Mouse (Mus musculus) CD4-positive, CD25-positive, alpha-beta regulatory T cell, adult 2 months (primary cell): ENCODE measurements around the gene Rnft2.

Experiments
- DNase-seq: peaks from one replicate; pipeline ENCODE4 v3.0.0-alpha.2; 2012; ENCODE audit warnings: low read depth, low spot score

Gene Rnft2

DNA sequence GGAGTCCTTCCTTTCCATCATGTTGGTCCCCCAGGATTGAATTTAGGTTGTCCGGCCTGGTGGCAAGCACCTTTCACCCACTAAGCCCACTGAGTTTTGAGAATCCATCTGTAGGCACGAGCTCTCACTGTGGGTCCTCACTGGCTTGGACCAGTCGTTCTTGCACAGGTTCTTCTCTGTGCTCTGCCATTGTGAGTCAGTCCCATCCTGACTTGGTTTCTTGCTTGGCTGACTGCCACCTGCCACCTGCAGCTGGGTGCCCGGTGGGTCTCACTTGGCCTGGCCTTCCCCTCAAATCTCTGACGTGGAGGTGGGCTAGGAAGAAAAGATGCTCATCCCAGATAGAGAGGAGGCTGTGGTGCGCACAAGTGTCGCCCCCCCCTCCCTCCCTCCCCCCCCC is 6.1 kb upstream of the Rnft2 start:
- DNase-seq, result no peak

DNA sequence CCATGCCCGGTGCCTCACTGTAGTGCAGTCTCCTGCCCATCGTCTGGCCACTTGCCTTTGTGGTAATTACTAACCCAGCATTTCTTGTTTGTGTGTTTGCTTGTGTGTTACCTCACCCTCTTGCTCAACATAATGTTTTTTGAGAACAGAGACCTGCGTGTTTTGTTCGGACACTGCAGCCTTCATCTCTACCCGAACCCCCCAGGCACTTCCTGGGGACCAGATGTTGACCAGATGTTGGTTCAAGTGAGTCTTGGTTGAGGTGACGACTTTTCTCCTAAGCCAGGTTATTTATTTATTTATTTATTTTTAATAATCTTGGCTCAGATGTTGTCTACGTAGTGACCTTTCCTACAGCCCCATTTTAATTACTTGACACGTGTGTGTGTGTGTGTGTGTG is 2.5 kb upstream of the Rnft2 start:
- DNase-seq, result no peak

DNA sequence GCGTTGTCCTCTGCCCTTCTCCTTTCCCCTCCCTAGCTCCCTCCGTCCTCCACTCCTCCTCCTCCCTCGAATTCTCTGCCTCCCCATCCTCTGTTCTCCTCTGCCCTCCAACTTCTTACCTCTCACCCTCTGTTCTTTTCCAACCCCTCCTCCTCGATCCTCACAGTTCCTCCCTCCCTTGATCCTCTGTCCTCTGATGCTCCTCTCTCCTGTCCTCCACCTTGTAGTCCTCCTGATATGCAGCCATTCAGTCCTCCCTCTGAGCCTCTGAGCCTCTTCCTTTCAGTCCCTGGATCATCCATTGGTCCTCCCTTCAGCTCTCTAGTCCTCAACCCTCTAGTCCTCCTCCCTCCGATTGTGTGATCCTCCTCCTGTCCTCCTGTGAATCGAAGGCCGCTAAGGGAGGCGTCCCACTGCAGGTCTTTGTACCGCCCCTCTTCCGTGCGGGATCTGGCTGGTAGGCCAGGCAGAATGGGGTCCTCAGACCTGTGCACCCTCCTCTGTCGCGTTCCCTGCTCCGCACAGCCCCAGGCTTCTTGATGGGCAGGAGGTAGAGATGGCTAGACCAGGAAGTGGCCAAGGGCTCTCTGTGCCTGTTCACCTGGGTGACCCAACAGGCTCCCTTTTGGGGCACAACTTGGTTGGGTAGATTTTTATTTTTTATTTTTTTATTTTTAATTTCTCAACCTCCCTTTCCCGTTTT is 841 bp upstream of the Rnft2 start:
- DNase-seq, result peak; percentile 30

DNA sequence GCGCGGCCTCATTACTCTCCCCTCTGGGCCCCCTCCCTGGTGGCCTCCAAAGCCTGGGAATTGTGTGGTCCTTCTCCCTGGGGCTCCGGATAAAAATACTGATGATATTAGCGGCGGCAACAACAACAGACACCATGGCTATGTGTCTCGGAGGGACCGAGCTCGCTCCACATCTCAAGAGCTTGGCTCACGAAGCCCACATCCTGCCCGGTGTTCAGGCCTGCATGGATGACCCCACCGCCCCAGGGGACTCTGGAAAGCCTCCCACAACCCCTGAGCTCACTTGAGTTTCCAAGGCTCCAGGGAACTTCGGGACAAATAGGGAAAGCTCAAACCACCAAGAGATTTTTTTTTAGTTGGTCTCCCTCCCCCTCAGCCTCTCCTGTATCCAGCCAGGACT is 5.2 kb downstream of the Rnft2 start:
- DNase-seq, result no peak

DNA sequence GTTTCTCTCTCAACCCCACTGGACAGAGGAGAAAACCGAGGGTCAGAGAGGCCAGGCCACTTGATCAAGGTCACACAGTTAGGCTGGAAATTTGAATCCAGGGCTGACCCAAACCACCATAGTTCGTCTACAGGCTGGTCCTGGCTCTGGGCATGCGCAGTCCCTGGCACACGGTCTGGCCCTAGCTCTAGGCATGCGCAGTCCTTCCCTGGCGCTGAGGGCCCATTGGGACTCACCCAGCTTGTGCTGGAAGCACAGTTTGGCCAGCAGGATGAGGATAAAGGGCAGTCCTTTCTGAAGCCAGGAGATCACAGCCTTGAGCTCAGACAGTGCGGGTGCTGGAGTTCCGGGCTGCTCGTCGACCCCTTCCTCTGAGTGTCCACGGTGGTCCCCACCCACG is 8.0 kb downstream of the Rnft2 start:
- DNase-seq, result no peak

DNA sequence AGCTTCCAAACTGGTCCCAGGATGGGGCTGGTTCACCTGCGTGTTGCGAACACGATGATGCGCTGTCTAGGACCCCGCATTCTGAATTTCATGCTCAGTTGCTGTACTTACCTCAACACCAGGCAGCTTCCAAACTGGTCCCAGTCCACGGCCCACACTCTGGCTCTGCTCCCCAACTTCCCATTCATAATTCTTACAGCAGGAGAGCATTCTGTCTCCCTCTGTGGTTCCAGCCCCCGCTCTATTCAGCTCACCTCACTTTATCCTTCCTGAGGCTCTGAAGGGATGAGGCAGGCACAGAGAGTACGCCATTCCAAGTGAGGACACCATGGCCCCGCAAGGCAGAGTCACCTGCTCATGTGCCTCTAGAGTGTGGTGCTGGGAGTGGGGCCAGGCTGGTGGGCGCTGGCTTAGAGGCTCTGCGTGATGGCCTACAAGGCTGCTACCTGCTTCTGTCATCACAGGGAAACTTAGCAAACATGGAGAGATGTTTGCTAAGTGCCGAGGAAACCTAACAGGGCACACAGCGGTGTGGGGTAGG is 14.8 kb downstream of the Rnft2 start:
- DNase-seq, result no peak

DNA sequence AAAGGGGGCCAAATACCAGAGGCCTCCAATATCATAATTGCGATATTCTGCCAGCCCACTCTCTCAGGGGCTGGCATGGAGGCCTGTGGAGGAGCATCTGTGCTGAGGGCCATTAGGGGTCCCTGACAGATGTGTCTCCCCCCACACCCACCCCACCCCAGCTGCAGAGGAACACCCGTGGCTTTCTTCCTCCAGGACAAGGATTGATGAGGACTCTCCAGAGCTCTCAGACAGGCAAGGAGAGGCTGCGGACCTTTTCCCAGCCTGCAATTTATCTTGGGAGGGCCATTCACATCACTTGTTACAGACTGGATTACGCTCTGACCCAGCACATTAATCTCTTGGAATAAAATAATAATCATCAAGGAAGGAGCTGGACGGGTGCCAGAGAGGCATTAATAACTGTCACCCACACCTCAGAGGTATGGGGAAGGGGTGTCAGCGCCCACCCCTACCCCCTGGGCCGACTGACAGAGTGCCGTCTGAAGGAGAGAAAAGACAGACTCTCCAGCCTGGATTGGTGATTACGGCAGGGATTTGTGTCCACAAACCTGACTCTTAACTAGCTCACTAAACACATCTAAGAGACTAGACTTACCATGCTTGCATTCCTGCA is 21.7 kb downstream of the Rnft2 start:
- no peak for DNase-seq

DNA sequence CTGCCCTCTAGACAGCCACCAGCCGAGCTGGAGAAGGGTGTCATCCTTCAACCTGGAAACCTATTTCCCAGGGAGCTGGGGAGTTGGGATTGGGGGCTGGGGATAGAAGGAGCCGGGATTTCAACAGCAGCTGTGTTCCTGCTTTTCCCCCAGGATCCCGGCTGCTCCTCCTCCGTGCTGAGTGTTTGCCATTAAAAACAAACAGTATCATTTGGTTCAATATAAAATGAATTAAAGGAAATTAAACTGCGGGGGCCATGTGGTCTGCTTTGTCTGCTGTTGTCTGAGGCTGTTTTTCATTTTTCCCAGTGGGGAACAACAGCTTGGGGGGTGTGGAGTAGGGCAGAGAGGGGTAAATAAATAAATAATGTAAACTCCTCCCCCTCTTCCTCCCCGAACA is 27.5 kb downstream of the Rnft2 start:
- no peak for DNase-seq

DNA sequence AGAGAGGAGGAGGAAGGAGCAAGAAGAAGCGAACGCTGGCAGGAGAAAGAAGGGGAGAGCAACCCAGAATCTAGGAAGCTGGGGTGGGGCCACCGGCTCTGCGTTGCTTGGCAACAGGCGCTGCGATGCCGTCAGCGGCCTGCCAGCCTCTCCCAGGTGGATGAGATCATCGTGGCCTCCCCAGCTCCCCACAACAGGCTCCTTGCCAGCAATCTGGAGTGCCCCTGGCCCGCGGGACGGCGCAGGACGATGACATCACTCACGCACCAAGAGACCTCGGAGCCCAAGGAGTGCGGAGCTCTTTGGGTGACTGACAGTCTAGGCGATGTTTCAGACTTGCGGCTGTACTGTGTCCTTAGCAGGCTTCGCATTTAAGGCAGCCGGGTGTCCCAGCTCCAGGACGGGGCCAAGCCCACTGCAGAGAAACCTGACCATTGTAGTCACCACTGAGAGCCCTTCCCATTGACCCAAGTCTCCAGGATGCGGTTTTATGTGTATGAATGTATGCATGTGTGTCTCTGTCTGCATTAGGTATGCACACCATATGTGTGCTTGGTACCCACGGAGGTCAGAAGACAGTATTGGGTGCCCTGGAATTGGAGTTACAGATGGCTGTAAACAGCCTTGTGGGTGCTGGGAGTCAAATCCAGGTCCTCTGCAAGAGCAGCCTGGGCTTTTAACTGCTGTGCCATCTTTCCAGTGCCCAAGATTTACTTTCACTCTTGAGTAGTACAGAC is 30.3 kb downstream of the Rnft2 start:
- DNase-seq, result peak; percentile 26

DNA sequence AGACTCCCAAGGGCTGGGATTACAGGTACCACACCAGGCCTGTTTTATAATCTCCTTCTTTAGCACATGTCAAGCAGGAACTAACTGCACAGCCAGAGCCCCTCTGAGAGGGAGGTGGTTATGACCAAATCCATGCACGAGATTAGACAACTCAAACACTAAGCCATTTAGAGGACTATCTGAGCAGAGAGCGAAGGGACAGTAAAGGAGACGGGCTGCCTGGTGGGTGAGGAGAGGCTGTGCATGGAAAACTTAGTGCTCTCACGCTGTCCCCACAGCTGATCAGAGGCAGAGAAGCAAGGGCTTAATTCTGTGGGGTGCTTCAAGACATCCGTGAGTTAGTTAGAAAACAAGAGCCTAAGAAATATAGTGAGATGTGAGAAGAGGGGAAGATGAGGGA is 30.9 kb downstream of the Rnft2 start:
- no peak for DNase-seq

DNA sequence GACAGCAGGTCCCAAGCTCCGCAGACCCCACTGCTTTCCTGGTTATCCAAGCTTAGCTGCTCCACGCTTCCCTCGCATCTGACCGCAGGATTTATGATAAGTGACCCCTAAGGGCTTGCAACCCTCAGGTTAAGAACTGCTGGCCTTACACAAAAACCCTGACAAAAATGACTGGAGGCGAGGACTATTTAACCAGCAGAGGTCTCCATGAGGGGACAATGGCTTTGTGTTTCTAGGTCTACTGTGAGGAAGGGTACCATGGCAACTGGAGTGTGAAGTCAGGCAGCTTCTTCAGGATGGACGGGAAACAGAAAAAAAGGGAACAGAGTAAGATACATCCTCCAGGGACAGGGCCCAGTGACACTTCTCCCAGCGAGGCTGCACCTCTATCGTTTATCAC is 39.1 kb downstream of the Rnft2 start:
- DNase-seq, result no peak

DNA sequence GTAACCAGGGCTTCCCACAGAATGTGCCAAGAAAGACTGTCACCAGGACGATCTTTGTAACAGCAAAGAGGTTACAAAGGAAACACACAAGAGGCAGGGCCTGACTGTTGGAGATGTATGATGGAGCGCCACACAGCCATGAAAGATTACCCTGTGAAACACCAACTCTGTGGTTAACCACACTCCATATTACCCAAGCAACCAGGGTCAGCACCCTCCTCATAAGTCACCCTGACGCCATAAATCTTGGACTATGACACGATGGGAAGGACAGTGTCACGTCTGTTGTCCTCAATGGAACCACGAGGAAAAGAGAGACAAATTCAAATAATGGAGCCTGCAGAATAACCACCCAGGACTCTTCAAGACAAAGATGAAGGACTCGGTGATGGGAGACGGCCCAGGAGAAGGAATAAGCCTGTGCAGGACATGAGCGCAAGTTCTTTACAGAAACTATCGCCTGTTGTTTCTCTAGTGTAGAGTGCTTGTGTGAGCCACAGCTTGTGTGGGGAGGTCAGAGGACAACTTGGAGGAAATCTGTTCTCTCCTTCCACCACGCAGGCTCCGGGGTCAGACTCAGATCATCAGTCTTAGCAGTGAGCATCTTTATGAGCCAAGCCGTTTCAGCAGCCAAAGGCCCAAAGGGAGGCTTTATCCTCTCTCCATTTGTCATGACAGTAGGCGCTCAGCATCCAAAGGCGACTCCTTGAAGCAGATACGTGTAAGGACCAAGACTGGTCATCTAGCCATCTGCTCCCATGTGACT is 40.1 kb downstream of the Rnft2 start:
- no peak for DNase-seq

DNA sequence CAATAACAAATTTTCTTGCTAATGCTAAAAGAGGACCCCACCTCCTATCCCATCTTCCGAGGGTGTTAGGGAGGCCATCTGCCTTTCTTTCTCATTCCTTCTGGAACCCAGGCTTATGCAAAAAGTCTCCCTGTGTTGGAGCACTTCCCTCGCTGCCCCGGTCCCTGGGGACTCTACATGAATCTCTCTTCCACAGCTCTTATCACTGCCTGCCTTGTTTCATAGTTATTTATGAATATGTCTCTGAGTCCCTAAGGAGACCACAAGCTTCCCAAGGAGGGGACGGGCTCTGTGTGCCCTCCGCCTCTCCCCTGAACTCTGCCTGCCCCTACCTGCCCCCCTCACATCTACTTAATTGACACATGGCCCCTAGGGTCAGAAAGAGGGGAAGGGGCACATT is 45.2 kb downstream of the Rnft2 start:
- no peak for DNase-seq

DNA sequence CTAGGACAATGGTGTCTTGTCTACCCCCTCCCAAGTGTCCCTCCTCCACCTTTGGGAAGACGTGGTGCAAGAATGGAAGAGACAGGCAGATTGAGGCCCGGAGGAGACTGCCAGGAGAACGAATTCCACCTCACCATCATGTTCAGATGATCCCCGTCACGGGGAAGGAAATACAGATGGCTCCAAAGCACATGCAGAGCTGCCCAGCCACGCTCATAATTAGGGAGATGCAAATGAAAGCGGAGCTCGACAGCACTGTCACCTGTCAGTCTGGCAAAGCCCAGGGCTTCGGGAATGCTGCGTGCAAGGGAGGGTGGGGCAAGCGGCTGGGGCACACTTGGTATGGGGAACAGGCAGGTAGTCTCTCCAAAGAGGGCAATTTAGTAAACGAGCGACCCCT is 47.5 kb downstream of the Rnft2 start:
- no peak for DNase-seq

DNA sequence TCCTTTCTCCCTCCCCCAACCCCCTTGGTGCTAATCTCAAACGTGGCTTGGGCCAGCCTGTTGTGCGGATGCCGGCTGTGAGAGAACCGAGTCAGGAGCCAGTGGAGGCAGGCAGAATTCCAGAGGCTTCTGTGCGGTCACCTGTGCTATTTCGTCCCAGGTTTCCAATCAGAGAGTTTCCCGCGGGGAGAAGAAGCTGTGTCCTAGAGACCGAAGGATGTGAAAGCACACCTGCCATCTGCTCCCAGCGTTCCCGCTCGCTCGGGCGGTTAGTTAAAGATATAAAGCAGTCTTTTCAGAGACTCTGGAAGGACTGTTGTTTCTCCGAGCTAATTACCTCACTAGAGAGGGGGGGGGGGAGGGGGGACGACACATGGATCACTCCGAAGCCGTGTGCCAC is 52.7 kb downstream of the Rnft2 start:
- DNase-seq, result no peak

DNA sequence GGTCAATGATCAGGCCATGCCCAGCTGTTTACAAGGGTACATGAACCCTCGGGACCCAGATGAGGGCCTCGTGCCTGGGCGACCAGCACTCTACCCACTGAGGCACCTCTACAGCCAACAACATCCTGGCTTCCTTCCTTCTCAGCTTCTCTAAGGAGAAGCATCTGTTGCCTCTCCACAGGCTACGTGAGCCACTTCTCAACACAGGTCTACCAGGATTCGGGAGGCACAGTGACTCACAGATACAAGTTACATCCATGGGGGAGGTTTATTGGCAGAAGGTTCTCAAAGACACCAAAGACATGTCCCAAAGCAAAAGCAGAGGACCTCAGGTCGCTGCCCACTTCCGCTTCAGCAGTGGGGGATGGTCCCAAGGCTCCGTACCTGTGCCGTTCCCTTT is 54.4 kb downstream of the Rnft2 start:
- DNase-seq, result no peak

DNA sequence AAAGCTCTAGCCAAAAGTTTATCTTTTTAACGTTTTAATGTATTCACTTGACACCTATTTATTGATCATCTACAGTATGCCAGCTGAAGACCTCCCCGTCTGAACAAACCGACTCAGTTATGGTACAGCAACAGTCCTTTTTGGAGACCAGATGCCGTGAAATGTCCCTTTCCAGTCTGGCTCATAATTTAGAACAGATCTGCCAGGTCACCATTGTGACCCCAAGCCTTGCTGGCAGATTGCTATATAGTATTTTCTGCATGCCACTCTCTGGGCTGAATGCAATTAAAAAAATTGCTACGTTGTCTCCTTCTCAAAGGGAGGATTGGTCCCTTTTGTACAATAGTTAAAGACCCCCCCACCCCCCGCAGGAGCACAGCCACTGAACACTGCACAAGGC is 56.6 kb downstream of the Rnft2 start:
- no peak for DNase-seq

DNA sequence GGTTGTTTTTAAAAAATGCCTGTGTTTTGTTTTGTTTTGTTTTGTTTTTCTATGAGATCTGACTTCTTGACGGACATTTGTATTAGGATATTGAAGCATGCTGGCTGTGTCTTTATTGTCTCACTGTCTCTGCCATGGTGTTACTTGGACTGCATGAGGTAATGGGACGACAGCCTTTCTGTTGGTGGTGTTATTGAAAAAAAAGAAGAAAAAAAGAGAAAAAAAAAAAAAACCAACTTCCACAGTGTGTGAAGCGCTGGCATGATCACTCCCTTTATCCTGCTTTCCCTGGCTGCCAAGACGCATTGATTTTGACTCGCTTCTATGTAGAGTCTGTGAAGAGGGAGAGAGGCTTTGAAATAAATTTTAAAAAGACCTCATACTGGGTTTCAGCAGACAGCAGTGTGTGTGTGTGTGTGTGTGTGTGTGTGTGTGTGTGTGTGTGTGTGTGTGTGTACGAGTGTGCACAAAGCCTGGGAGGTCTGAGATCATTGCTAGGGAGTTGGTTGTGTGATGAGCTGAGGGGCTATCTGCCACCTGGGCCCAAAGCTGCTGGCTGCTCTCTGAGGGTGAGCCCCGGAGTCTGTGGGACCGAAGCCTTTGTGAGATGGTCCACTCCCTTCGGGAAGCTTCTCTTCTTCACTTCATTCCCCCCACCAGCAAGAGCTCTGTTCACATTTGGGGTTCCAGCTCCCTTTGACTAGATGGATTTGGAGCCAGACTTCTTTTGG is 57.8 kb downstream of the Rnft2 start:
- no peak for DNase-seq

DNA sequence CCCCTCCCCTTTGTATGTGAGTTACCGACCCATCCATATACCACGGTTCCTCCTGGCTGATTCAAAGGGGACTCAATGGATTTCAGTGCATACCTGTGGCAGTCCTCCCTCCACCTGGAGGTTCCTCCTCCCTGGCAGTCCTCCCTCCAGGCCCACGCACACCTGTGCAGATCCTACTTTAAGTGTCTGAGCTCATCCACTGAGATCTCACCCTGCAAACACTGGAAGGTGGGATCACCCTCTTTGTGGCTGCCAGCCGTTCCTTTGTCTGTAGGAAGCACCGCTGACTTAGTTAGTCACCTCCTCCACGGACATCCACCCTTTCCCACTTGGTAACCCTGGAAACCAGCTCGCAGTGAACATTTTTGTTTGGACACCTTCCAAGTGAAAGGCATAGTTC is 67.3 kb downstream of the Rnft2 start:
- DNase-seq, result no peak

DNA sequence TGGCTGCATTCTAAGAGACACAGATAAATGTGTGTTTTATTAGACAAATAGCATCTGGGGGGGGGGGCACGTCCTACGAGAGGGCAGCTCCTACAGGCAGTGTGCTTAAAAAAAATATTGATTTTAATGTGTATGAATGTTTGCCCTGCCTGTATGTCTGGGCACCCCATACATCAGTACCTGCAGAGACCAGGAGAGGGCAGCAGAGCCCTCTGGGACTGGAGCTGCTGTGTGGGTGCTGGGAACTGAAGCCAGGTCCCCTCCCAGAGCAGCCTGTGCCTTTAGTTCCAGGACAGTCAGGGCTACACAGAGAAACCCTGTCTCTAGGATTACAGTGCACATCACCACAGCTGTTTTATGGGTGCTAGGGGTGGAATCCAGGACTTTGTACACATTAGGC is 69.8 kb downstream of the Rnft2 start:
- DNase-seq, result peak; percentile 33

DNA sequence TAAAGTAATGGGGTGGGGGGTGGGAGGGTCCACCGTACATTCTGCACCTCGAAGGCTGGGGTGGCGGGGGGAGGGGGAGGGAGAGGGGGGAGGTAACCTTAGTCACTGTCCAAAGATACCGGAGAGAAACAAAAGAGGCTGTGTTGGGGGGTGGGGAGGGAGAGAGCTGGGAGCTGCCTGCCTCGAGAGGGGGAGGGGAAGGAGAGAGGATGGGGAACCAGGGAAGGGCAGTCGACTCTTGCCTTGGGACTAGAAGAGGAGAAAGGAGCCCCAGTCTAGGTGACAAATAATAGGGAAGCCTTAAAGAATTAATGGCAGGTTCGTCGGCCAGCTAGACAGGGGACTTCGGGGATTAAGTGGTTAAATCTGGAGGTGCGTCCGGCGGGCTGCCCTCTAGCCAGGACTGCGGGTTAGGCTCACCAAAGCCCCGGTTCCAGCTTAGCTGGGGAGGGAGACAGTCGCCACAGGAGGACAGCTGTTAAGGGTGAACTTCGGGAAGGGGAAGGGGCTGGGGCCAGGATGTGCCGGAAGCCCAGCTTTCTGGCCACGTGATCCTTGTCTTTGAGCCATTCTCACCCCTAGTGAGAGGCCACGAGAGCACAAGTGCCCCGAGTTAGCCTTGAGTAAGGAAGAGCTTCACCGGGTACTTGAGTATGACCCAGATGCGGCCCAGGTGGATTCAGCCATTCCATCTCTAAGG is 70.5 kb downstream of the Rnft2 start:
- DNase-seq, result peak; percentile 7
